Mouse (Mus musculus) small intestine, adult 2 months (tissue): ENCODE measurements around the gene Celf3. TPM values are rescaled to one million over a fixed set of nuclear protein-coding genes. Genes with fewer than 3 reads are reported as not detected.

Experiments used
- H3K27ac ChIP-seq: fragments of 200-500 bp; 2 replicates; pipeline ENCODE4 v1.5.1; 2012; ENCODE audit warnings: low read depth, low read length, control low read depth, inconsistent platforms; ENCODE audit not compliant: insufficient read depth
- H3K27me3 ChIP-seq: fragments of 200-500 bp; 2 replicates; pipeline ENCODE4 v1.6.1; 2012; ENCODE audit warnings: mild to moderate bottlenecking, moderate library complexity, low read length, inconsistent platforms; ENCODE audit not compliant: control insufficient read depth, insufficient read depth
- H3K36me3 ChIP-seq: fragments of 200-500 bp; 2 replicates; pipeline ENCODE4 v1.6.1; 2012; ENCODE audit warnings: mild to moderate bottlenecking, low read length, control low read depth, inconsistent platforms; ENCODE audit not compliant: control insufficient read depth, insufficient read depth
- H3K4me1 ChIP-seq: fragments of 200-500 bp; 2 replicates; pipeline ENCODE4 v1.6.1; 2012; ENCODE audit warnings: low read length, inconsistent platforms, mixed read lengths; ENCODE audit not compliant: control insufficient read depth, insufficient read depth, insufficient read length
- H3K4me3 ChIP-seq: fragments of 200-500 bp; 2 replicates; pipeline ENCODE4 v1.5.1; 2012; ENCODE audit warnings: low read depth, mild to moderate bottlenecking, control low read depth, inconsistent platforms, low read length, moderate library complexity
- CTCF ChIP-seq: fragments of 200-500 bp; IDR thresholded peaks from 2 replicates; pipeline ENCODE4 v1.5.1; 2012; ENCODE audit warnings: low read depth, mild to moderate bottlenecking, control low read depth, inconsistent platforms, low read length, moderate library complexity, mixed read lengths; ENCODE audit not compliant: insufficient replicate concordance, insufficient read length; ENCODE audit errors: extremely low read depth
- POLR2A ChIP-seq: fragments of 200-500 bp; IDR thresholded peaks from 2 replicates; pipeline ENCODE4 v1.6.1; 2012; ENCODE audit warnings: low read depth, mild to moderate bottlenecking, control low read depth, inconsistent platforms, low read length, moderate library complexity
- WGBS: fragments of 180-500 bp; shearing (Covaris S2); methylation state at CpG from one replicate; pipeline ENCODE4 v1.1.7; 2018; 5-methylcytosine and 5-hydroxymethylcytosine counted together
- polyA plus RNA-seq: library from polyadenylated mRNA; depleted of rRNA; stranded (reverse); fragments of >200 nt; gene quantifications from 2 replicates; pipeline ENCODE4 v1.2.3, GENCODE M21; 2012; rRNA removed

The Celf3 gene
- 12.1 and 26.1 TPM in 2 replicates for polyA plus RNA-seq

DNA sequence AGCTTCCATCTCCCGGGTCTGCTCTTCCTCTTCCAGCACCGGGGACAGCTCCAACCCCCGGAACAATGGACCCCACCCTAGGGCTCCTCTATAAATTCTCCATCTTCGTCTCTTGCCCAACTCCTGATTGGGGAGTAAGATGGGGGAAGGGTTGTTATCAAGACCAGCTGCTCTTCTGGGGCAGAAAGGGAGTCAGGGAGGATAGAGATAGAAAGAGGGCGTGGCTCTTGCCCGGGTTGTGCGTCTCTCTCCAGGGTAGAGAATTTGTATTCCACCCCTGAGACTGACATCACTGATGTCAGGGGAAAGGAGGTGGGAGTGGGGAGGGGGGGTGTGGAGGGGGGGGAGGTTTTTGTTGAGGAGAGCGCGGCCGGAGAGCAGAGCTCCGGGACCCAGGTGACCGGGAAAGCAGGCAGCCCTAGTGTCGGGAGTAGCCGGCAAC is at the start of gene Celf3:
Gene Celf3 (plus strand): TSS at position 315 of the 442 bp plus-strand sequence.
- H3K36me3 ChIP-seq, result no peaks in the 10 kb centered on the region
- H3K27me3 ChIP-seq, result peaks cover 3% of the 10 kb centered on the region; the same call in 1 of the 2 replicates
- no peak for TF ChIP-seq POLR2A
- TF ChIP-seq CTCF, result no peak
- peaks cover 22% of the 10 kb centered on the region for H3K4me1 ChIP-seq
- no peak within 1 kb of the TSS for H3K4me3 ChIP-seq
- WGBS, result 2% methylated on average over 14 of the region's 14 CpGs
- no peak within 1 kb of the TSS for H3K27ac ChIP-seq

DNA sequence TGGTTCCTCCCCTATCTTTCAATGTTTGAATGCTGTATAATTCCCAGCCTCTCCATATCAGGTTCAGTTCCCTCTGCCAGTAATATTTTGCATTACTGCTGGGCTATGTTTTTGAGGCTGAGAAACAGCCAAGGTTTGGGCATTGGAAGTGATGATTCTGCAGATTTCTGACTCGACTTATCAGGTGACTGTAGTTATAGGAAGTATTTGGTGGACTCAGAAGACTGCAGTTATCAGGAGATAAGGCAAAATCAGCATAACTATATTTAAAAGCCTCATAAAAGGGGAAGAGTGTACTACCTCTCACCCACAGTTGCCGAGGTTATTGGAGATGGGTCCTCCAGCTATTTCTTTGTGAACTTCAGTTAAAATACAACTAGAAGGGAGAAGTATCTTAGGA is 47.1 kb upstream of the Celf3 start:
- no peak overlapping the region for H3K27ac ChIP-seq
- H3K36me3 ChIP-seq, result no peaks in the 10 kb centered on the region
- TF ChIP-seq CTCF (no peak), POLR2A (no peak)
- no peaks in the 10 kb centered on the region for H3K27me3 ChIP-seq
- no peaks in the 10 kb centered on the region for H3K4me1 ChIP-seq
- 31% methylated on average over 2 of the region's 2 CpGs for WGBS
- no peak overlapping the region for H3K4me3 ChIP-seq

DNA sequence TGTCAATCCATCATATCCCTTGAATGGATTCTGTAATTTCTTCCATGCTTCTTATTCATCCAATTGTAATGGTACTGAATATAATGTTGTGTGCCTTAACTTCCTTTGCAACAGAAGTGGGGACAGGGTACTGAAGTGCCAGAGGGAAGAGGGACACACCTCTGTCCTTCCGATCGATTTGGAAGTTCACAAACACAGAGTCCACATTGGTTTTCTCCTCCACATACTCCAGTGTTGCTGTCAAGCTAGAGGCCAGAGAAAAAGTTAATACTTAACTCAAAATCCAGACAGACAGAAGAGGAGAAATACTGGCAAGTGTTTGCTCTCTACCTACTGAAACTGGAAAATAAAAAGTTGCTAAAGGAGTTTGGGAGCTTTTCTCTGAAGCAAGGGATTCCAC is 43.8 kb upstream of the Celf3 start:
- H3K27ac ChIP-seq, result no peak overlapping the region
- no peak for TF ChIP-seq POLR2A
- no peak for TF ChIP-seq CTCF
- 36% methylated on average over 2 of the region's 2 CpGs for WGBS

DNA sequence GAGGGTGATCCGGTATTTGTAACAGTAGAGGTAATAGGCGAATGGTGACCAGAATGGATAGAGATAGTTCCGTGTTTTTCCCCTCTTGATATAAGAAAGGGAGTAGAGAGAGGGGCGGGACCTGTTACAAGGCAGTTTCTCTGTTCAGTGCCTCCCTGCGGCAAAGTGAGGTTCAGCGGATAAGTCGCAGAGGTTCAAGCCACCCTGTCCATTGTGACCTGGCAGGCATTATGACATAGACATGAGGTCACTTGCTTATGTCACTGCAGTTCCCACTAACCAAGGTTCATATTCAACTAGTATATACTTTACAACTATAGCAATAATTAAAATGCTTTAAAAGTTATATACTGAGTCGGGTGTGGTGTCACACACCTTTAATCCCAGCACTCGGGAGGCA is 41.7 kb upstream of the Celf3 start:
- H3K27me3 ChIP-seq, result no peaks in the 10 kb centered on the region
- no peaks in the 10 kb centered on the region for H3K4me1 ChIP-seq
- 86% methylated on average over 9 of the region's 9 CpGs for WGBS
- H3K4me3 ChIP-seq, result no peak overlapping the region
- no peak overlapping the region for H3K27ac ChIP-seq
- H3K36me3 ChIP-seq, result no peaks in the 10 kb centered on the region
- TF ChIP-seq CTCF (no peak), POLR2A (no peak)

More for the DNA sequence above, 43.8 kb upstream of the Celf3 start:
- Histone ChIP-seq H3K4me1 (no peaks in the 10 kb centered on the region), H3K36me3 (no peaks in the 10 kb centered on the region), H3K4me3 (no peak overlapping the region), H3K27me3 (no peaks in the 10 kb centered on the region)

DNA sequence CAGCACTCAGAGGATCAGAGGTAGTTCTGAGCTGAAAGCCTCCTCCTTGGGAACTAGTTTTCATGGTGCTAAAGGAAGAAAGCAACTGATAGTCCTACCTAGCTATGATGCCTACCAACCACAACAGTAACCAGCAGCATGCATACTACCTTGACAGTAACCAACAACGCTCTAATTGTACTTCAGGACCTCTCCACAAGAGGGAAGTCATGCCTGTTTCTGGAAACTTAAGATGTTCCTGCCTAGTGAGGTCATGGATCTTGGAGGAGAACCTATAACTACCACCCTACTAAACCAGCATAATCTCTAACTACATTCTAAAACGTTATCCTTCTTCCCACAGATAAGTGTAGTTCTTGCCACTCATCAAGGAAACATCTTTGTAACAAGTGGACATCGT is 36.9 kb upstream of the Celf3 start:
- H3K27ac ChIP-seq, result no peak overlapping the region
- peaks cover 11% of the 10 kb centered on the region for H3K36me3 ChIP-seq
- 39% methylated on average over 3 of the region's 3 CpGs for WGBS
- TF ChIP-seq POLR2A, result no peak
- no peak for TF ChIP-seq CTCF
- no peaks in the 10 kb centered on the region for H3K27me3 ChIP-seq
- no peak overlapping the region for H3K4me3 ChIP-seq
- H3K4me1 ChIP-seq, result peaks cover 3% of the 10 kb centered on the region; the same call in 1 of the 2 replicates

DNA sequence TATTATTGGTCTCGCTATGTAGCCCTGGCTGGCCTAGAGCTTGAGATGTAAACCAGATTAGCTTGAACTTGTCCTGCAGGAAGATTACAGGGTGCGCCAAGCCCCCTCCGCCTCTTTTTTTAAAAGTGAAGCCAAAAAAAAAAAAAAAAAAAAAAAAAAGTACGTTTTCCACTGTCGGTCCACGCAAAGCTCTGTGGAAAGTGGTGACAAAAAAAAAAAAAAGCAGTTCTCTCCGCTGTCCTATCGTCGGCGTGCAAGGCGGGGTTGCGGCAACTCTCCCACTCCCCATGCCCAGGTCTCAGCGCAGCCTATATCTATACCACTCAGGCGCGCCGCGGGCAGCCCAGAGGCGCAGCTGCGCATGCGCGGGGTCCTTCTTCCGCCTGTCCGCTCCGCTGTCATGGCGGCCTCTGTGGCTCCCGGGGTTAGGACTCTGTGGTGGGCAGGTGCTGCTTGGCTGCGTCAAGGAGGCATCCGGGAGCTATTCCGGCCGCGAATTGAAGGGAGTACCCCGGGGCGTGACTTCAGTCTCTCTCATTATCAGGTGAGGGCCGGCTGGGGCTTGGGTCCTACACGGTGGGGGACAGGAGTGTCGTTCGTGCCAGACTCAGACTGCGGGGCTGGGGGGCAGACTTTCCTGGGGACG is 35.0 kb upstream of the Celf3 start, which contains the start of gene Mrpl9:
Gene Mrpl9 (plus strand): TSS at position 368 of the 646 bp plus-strand sequence.
- Histone ChIP-seq H3K36me3 (peaks cover 23% of the 10 kb centered on the region), H3K27ac (no peak within 1 kb of the TSS), H3K4me1 (peaks cover 3% of the 10 kb centered on the region; the same call in 1 of the 2 replicates), H3K4me3 (peak within 1 kb of the TSS; percentile 79), H3K27me3 (no peaks in the 10 kb centered on the region)
- under 1% methylated on average over 39 of the region's 39 CpGs for WGBS
- TF ChIP-seq CTCF (peak; percentile 18; the same call in 1 of the 2 replicates), POLR2A (peak; percentile 81)

DNA sequence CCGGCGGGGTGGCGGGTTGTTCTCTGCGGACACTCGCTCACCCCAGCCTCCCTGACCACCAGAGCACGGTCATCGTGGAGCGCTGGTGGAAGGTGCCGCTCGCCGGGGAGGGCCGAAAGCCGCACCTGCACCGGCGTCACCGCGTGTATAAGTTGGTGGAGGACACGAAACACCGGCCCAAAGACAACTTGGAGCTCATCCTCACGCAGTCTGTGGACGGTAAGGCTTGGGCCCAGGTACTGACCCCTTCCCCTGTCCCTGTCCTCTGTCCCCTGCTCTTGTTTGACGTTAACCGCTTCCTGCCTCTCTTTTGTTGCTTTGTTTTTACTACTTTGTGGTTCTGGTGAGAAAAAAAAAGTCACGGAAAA is 34.5 kb upstream of the Celf3 start, which contains the start of gene Oaz3:
Gene Oaz3 (minus strand): TSS at position 319 of the 368 bp plus-strand sequence.
- H3K4me3 ChIP-seq, result peak within 1 kb of the TSS; percentile 79
- H3K36me3 ChIP-seq, result peaks cover 26% of the 10 kb centered on the region
- under 1% methylated on average over 24 of the region's 24 CpGs for WGBS
- H3K27ac ChIP-seq, result no peak within 1 kb of the TSS
- peaks cover 3% of the 10 kb centered on the region; the same call in 1 of the 2 replicates for H3K4me1 ChIP-seq
- TF ChIP-seq CTCF (no peak), POLR2A (no peak)
- H3K27me3 ChIP-seq, result no peaks in the 10 kb centered on the region
